Mouse (Mus musculus): ENCODE results near the gene N4bp3.

DNA sequence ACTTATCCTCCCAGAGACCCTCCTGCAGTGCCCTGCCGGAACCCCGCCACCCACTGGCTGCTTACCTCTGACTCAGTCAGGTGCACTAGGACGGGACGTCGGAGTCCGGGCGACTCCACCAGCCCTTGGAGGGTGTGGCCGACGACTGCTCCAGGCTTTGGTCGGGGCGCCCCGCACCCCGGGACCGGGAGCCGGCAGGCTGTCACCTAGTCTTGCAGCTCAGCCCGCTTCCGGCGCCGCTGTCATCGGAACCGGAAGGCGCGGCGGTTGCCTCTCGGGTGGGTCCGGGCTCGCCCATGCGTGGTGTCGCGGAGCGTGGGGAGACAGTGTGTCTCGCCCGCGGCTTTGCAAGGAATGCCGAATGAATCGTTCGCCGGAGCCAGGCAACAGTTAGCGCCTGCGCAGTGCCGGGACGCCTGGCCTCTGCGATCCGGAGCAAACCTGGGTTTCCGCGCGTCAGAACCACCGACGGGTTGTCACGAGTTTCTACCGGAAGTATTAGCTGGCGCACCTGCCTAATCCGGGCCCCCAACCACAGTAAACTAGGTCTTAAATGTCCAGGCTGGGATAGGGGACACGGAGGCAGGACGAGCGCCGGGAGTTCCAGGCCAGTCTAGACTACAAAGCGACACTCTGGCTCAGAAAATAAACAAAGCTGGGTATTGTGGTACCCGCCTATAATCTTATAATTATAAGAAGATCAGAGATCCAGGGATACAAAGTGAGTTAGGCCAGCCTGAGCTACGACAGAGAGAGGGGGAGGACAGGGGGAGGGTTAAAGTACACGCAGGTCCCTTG is 14.9 kb downstream of the N4bp3 start, which contains the start of gene Rmnd5b:
- no peak for TF ChIP-seq GATA1 (IDR thresholded peaks at IDR 0.05; ENCODE audit: borderline replicate concordance, low read length)
- TF ChIP-seq FLI1 (IDR thresholded peaks at IDR 0.05; ENCODE audit: low read length), result no peak

Data from megakaryocyte, embryonic 14.5 days (primary cell).